7 mouse cellular contexts compared by ENCODE assay signal in the genomic region with DNA sequence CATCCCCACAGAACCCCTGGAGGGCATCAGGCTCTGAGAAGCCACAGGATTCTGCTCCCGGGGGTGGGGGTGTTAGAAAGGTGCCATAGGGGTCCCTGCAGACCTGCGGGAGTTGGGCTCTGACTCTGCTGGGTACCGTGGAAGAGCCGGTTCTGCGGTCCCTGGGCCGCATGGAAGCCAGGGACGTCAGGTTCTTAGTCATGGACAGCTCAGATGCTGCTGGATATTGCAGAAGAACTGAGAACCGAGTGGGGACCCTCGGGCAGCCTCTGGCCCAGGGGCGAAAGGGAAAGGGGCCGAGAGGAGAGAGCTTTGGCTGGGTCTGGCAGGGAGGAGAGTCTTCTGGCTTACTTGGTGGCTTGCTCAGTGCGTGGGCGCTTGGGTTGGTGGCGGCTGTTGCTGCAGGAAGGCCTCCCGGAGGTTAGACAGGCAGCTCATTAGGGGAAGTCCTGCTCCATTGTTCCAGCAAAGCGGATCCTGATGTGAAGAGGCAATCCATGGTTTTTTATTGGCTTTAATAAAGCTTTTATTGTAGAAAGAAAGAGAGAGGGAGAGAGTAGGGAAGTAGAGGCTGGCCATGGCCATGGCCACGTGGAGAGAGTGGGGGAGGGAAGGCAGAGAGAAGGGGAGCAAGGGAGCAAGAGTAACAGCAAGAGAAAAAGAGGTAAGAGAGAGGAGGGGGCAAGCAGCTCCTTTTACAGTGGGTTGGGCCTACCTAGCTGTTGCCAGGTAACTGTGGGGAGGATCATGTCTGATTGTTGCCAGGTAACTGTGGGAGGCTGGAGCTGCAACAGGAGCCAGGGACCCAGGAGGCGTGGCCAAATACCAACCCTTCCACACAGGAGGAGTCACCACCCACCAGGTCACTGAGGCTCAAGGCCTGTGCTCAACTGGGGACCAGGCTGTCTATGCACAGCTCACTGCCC.
DNase-seq lines count a peak whose midpoint lies in the region; ATAC-seq and TF ChIP-seq lines count a peak whose summit lies in the region.

No protein-coding gene starts in this region.

- H3K4me1 ChIP-seq in lung, embryonic 16.5 days (replicated peaks; ENCODE audit: control insufficient read depth, insufficient read depth, low read length), result no peaks in the 10 kb centered on the region
- no peaks in the 10 kb centered on the region for H3K4me1 ChIP-seq in lung, postnatal 0 days (ENCODE audit: insufficient read depth, low read depth, low read length)
- no peaks in the 10 kb centered on the region for H3K4me1 ChIP-seq in embryonic facial prominence, embryonic 11.5 days (ENCODE audit: control insufficient read depth, insufficient read depth, low read length)
- H3K4me1 ChIP-seq in intestine, postnatal 0 days (replicated peaks; ENCODE audit: control insufficient read depth, insufficient read depth, low read length), result no peaks in the 10 kb centered on the region

- peak; percentile 85 for ATAC-seq in lung, embryonic 16.5 days (ENCODE audit: low read depth)
- ATAC-seq in lung, postnatal 0 days, result no peak
- peak; percentile 90 for ATAC-seq in embryonic facial prominence, embryonic 11.5 days (replicated peaks; ENCODE audit: insufficient number of reproducible peaks, low FRiP score, low TSS enrichment, low read depth)
- ATAC-seq in intestine, postnatal 0 days, result 0 out of 2 replicates have a peak, but pooled peaks have one; percentile 28
- ATAC-seq in monocyte, adult 5-6 weeks (replicated peaks; ENCODE audit: insufficient number of reproducible peaks, low FRiP score, low TSS enrichment, poor library complexity, severe bottlenecking), result no peak

- no peaks in the 10 kb centered on the region for H3K9me3 ChIP-seq in lung, embryonic 16.5 days (ENCODE audit: control insufficient read depth, low read length)
- no peaks in the 10 kb centered on the region for H3K9me3 ChIP-seq in lung, postnatal 0 days (ENCODE audit: low read length)
- no peaks in the 10 kb centered on the region for H3K9me3 ChIP-seq in embryonic facial prominence, embryonic 11.5 days (replicated peaks; ENCODE audit: control insufficient read depth, low read length)
- H3K9me3 ChIP-seq in intestine, postnatal 0 days (ENCODE audit: control insufficient read depth), result no peaks in the 10 kb centered on the region

- H3K27me3 ChIP-seq in lung, embryonic 16.5 days (ENCODE audit: control insufficient read depth, insufficient read depth, low read depth, low read length), result no peaks in the 10 kb centered on the region
- no peaks in the 10 kb centered on the region for H3K27me3 ChIP-seq in lung, postnatal 0 days (replicated peaks; ENCODE audit: insufficient read depth, low read length)
- H3K27me3 ChIP-seq in embryonic facial prominence, embryonic 11.5 days (ENCODE audit: control insufficient read depth, insufficient read depth, low read length), result no peaks in the 10 kb centered on the region
- H3K27me3 ChIP-seq in intestine, postnatal 0 days (replicated peaks; ENCODE audit: control insufficient read depth, insufficient read depth, low read length), result no peaks in the 10 kb centered on the region

- H3K4me2 ChIP-seq in lung, embryonic 16.5 days (ENCODE audit: low read depth, low read length), result no peak overlapping the region; the same call in 1 of the 2 replicates
- H3K4me2 ChIP-seq in lung, postnatal 0 days (replicated peaks; ENCODE audit: low read depth, low read length), result no peak overlapping the region
- H3K4me2 ChIP-seq in embryonic facial prominence, embryonic 11.5 days (ENCODE audit: low read depth, low read length), result peak overlapping the region; percentile 19
- no peak overlapping the region for H3K4me2 ChIP-seq in intestine, postnatal 0 days (replicated peaks; ENCODE audit: low read depth)

- TF ChIP-seq EP300 in lung, postnatal 0 days (IDR thresholded peaks at IDR 0.05), result no peak

- H3K36me3 ChIP-seq in lung, embryonic 16.5 days (ENCODE audit: control insufficient read depth, insufficient read depth, low read length), result no peaks in the 10 kb centered on the region
- H3K36me3 ChIP-seq in lung, postnatal 0 days (ENCODE audit: insufficient read depth, low read length), result no peaks in the 10 kb centered on the region
- no peaks in the 10 kb centered on the region for H3K36me3 ChIP-seq in embryonic facial prominence, embryonic 11.5 days (replicated peaks; ENCODE audit: control insufficient read depth, insufficient read depth, low read depth, low read length)
- no peaks in the 10 kb centered on the region for H3K36me3 ChIP-seq in intestine, postnatal 0 days (ENCODE audit: control insufficient read depth, insufficient read depth)

- no peak overlapping the region for H3K27ac ChIP-seq in lung, embryonic 16.5 days (ENCODE audit: low read length)
- no peak overlapping the region for H3K27ac ChIP-seq in lung, postnatal 0 days (ENCODE audit: low read length)
- H3K27ac ChIP-seq in embryonic facial prominence, embryonic 11.5 days (replicated peaks; ENCODE audit: low read depth, low read length), result no peak overlapping the region
- H3K27ac ChIP-seq in intestine, postnatal 0 days (ENCODE audit: low read depth, low read length), result no peak overlapping the region

- no peak for DNase-seq in lung, postnatal 0 days (ENCODE audit: low spot score)
- DNase-seq in embryonic facial prominence, embryonic 11.5 days (ENCODE audit: low spot score), result peak; percentile 63
- peak; percentile 5 for DNase-seq in testis, postnatal 14 days (ENCODE audit: low spot score)
- DNase-seq in ovary, adult 18-20 months (ENCODE audit: low spot score), result no peak

- WGBS in lung, embryonic 16.5 days, result 16% methylated on average over 18 of the region's 18 CpGs
- WGBS in lung, postnatal 0 days, result 19% methylated on average over 18 of the region's 18 CpGs
- WGBS in embryonic facial prominence, embryonic 11.5 days, result 10% methylated on average over 18 of the region's 18 CpGs
- 8% methylated on average over 18 of the region's 18 CpGs for WGBS in intestine, postnatal 0 days

- no peak for TF ChIP-seq CTCF in lung, postnatal 0 days (IDR thresholded peaks at IDR 0.05)
- no peak for TF ChIP-seq CTCF in intestine, postnatal 0 days (IDR thresholded peaks at IDR 0.05; ENCODE audit: low read depth)

- H3K9ac ChIP-seq in lung, embryonic 16.5 days (ENCODE audit: low read length), result no peak overlapping the region
- H3K9ac ChIP-seq in lung, postnatal 0 days (replicated peaks; ENCODE audit: low read depth), result no peak overlapping the region
- no peak overlapping the region for H3K9ac ChIP-seq in embryonic facial prominence, embryonic 11.5 days (replicated peaks; ENCODE audit: low read length)
- no peak overlapping the region for H3K9ac ChIP-seq in intestine, postnatal 0 days (ENCODE audit: low read depth, low read length)

- no peak overlapping the region for H3K4me3 ChIP-seq in lung, embryonic 16.5 days (ENCODE audit: low read length)
- no peak overlapping the region for H3K4me3 ChIP-seq in lung, postnatal 0 days (ENCODE audit: low read depth, low read length)
- H3K4me3 ChIP-seq in embryonic facial prominence, embryonic 11.5 days (ENCODE audit: low read depth, low read length), result 0 out of 2 replicates have a peak overlapping the region, but pooled peaks have one; percentile 0
- H3K4me3 ChIP-seq in intestine, postnatal 0 days (ENCODE audit: low read depth, low read length), result no peak overlapping the region

Comparison
In these comparisons a context has a peak if more than half of its experiments do, and no peak if none do; other contexts are left out.
1. ATAC-seq: peak in lung, embryonic 16.5 days (single experiment), embryonic facial prominence, embryonic 11.5 days (single experiment) and intestine, postnatal 0 days (single experiment); none in lung, postnatal 0 days (single experiment) and monocyte, adult 5-6 weeks (single experiment).
2. DNase-seq: peak in embryonic facial prominence, embryonic 11.5 days (single experiment) and testis, postnatal 14 days (single experiment); none in lung, postnatal 0 days (single experiment) and ovary, adult 18-20 months (single experiment).